Mouse (Mus musculus) right cerebral cortex, postnatal 25 days (tissue): ENCODE results near the gene Pde6h.
"Not testable (repeated sequence)": the region's sequence is repeated elsewhere in the genome, so short reads cannot be mapped to it uniquely, and the experiment has no call there.

Source experiments
- DNase-seq: peaks from one replicate; pipeline ENCODE4 v3.0.0; 2022

Gene Pde6h

GRCm38 (mm10) chr6:136923532-136923931, at the start of gene Pde6h:
Gene Pde6h, plus strand, starts transcription at chr6:136923832.
- DNase-seq, result no peak

- peak; percentile 22 for DNase-seq
Observed at GRCm38 (mm10) chr6:136874599-136874998, 49.0 kb upstream of the Pde6h start.

- peak; percentile 53 for DNase-seq
Observed at GRCm38 (mm10) chr6:136875670-136876069, 48.0 kb upstream of the Pde6h start, which contains the start of gene Mgp. Gene Mgp, minus strand, starts transcription at chr6:136875823.

- DNase-seq, result no peak
Observed at GRCm38 (mm10) chr6:136881678-136882077, 42.0 kb upstream of the Pde6h start.

GRCm38 (mm10) chr6:136883431-136883915, 40.2 kb upstream of the Pde6h start:
- no peak for DNase-seq

- no peak for DNase-seq
Observed at GRCm38 (mm10) chr6:136883961-136884360, 39.7 kb upstream of the Pde6h start.

GRCm38 (mm10) chr6:136884766-136885165, 38.9 kb upstream of the Pde6h start:
- not testable (repeated sequence) for DNase-seq

- DNase-seq, result no peak
Observed at GRCm38 (mm10) chr6:136887854-136888253, 35.8 kb upstream of the Pde6h start.

- DNase-seq, result no peak
Observed at GRCm38 (mm10) chr6:136889067-136889466, 34.6 kb upstream of the Pde6h start.

GRCm38 (mm10) chr6:136889554-136889953, 34.1 kb upstream of the Pde6h start:
- no peak for DNase-seq

- no peak for DNase-seq
Observed at GRCm38 (mm10) chr6:136892002-136892401, 31.6 kb upstream of the Pde6h start.

- DNase-seq, result no peak
Observed at GRCm38 (mm10) chr6:136894532-136895339, 28.9 kb upstream of the Pde6h start.

GRCm38 (mm10) chr6:136897789-136898188, 25.8 kb upstream of the Pde6h start:
- DNase-seq, result no peak

- DNase-seq, result no peak
Observed at GRCm38 (mm10) chr6:136898222-136898621, 25.4 kb upstream of the Pde6h start.

GRCm38 (mm10) chr6:136898954-136899353, 24.7 kb upstream of the Pde6h start:
- DNase-seq, result no peak

- DNase-seq, result no peak
Observed at GRCm38 (mm10) chr6:136900369-136901009, 23.1 kb upstream of the Pde6h start.

GRCm38 (mm10) chr6:136901010-136901409, 22.6 kb upstream of the Pde6h start:
- DNase-seq, result no peak

- DNase-seq, result no peak
Observed at GRCm38 (mm10) chr6:136902527-136902926, 21.1 kb upstream of the Pde6h start.

- DNase-seq, result no peak
Observed at GRCm38 (mm10) chr6:136903885-136904470, 19.7 kb upstream of the Pde6h start.

GRCm38 (mm10) chr6:136906283-136906936, 17.2 kb upstream of the Pde6h start:
- no peak for DNase-seq

- DNase-seq, result no peak
Observed at GRCm38 (mm10) chr6:136906937-136907293, 16.7 kb upstream of the Pde6h start.

GRCm38 (mm10) chr6:136910247-136910890, 13.3 kb upstream of the Pde6h start:
- DNase-seq, result no peak
